In genomic region chr2:132127904-132128303, GRCm38 (mm10) we compare ENCODE assay signal across 16 mouse cellular contexts.
"Had no signal": no experiment of that assay in that cellular context is flagged by ENCODE, and none has a peak within 500 bp of the region (broad histone marks: within the 10 kb centered on the region; RNA-seq: fewer than 3 reads in every experiment).

No protein-coding gene starts in this region.

- DNase-seq: kidney, adult 18-20 months; kidney, postnatal 10 days; kidney, postnatal 4 days; lung, embryonic 14.5 days; lung, postnatal 10 days; lung, postnatal 4 days; retina, postnatal 1 day; right cerebral cortex, postnatal 4 days; spleen, adult 18-20 months; thymus, adult 2 months; thymus, postnatal 25 days had no signal

- H3K4me3 ChIP-seq: left cerebral cortex, adult 2 months; limb, embryonic 10.5 days; midbrain, embryonic 10.5 days had no signal

- H3K27ac ChIP-seq: left cerebral cortex, adult 2 months; limb, embryonic 10.5 days; midbrain, embryonic 10.5 days had no signal

- H3K4me2 ChIP-seq: liver, embryonic 11.5 days; lung, embryonic 14.5 days had no signal

- H3K36me3 ChIP-seq: limb, embryonic 10.5 days; midbrain, embryonic 10.5 days had no signal

- ATAC-seq: midbrain, embryonic 16.5 days had no signal

- H3K9me3 ChIP-seq: limb, embryonic 10.5 days; midbrain, embryonic 10.5 days had no signal

- H3K9ac ChIP-seq: lung, embryonic 14.5 days had no signal
